Mouse (Mus musculus): ENCODE measurements at regions not wholly inside any gene's neighbourhood (a gene's known extent, or its start where the extent isn't known, plus 50 kb on each side); places are given as distances from the start of the nearest gene placed in this dataset.

DNA sequence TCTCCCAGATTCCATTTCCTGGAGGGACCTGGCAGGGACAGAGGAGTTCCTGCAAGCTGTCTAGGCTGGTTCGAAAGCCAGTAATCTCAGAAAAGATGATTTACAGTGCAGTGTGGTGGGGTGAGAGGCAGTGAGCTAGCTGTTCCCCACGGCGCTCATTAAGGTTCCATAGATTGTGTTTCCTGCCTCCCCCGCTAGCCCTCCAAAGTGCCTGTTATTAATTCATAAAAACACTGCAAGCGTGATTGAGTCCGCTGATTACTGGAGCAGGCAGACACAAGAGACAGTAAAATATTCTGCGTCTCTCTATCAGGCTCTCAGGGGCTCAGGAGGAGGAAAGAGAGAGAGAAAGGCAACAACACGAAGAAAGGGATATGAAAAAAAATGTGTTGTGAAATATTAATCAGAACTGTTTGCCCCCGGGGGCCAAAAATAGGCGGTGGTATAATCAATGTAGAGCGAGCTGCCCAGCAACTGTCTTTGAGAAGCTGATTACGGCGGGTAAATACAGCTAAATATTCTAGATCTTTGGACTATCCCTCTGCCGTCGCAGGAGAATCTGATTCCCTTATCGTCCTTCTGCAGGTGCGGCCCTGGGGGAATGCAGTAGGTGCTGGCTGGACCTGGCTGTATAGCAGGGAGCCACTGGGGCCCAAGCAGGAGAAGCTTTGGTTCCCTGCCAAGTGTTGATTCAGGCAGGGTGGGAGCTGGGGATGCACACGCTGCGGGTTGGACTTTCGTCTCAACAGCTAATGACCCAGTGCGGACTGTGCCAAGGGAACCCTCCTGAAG is 211.3 kb downstream of the Tle3 start:
- intact Hi-C loops (cut with DNase I): no loop called here

GRCm38 (mm10) chr9:61581046-61581445 is 208.9 kb downstream of the Tle3 start:
- intact Hi-C loops (cut with DNase I): no loop called here

- intact Hi-C loops (cut with DNase I): no loop called here
Observed at GRCm38 (mm10) chr9:61578255-61578654, 206.1 kb downstream of the Tle3 start.

- intact Hi-C loops (cut with DNase I): no loop called here
Observed at GRCm38 (mm10) chr9:61573634-61574359, 201.6 kb downstream of the Tle3 start.

- intact Hi-C loops (cut with DNase I): no loop called here
Observed at GRCm38 (mm10) chr9:61563017-61563416, 190.9 kb downstream of the Tle3 start.

- intact Hi-C loops (cut with DNase I): no loop called here
Observed at GRCm38 (mm10) chr9:61561551-61561950, 189.4 kb downstream of the Tle3 start.

- intact Hi-C loops (cut with DNase I): no loop called here
Observed at GRCm38 (mm10) chr9:61558621-61559020, 186.5 kb downstream of the Tle3 start.

DNA sequence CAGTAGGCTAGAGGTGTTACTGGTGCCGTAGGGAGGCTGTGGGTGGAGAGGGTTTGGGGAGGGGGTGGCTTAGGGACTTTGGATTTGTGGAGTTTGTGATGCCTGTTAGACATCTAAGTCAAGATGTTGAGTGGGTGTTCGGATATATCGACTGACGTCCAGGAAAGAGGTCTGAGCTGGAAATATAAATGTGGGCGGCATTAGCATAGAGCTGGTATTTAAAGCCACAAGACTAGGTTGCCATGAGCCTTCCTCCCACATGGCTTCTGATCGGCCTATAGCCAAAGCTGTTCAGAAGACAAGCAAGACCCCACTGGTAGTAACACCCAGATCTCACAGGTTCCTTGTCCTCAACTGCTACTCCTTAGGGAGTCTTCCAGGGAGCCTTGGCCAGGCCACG is 184.9 kb downstream of the Tle3 start:
- intact Hi-C loops (cut with DNase I): no loop called here

DNA sequence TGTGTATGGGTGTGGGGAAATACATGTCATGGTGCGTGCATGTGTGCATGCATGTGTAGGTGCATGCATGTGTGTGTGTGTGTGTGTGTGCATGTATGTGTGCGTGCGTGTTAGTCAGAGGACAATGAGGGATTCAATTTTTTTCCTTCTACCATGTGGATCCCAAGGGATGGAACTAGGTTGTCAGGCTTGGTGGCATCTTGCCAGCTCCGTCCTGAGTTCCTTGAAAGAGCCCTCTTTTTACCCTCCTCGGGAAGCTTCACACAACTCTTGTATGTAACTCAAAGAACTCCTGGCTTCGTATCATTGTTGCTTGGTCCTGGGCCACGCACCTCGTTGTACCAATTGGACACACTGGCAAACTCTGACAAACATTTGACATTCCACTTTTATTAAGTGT is 183.0 kb downstream of the Tle3 start:
- intact Hi-C loops (cut with DNase I): no loop called here

GRCm38 (mm10) chr9:61554611-61555010 is 182.4 kb downstream of the Tle3 start:
- intact Hi-C loops (cut with DNase I): no loop called here

GRCm38 (mm10) chr9:61553626-61554025 is 181.5 kb downstream of the Tle3 start:
- intact Hi-C loops (cut with DNase I): no loop called here

DNA sequence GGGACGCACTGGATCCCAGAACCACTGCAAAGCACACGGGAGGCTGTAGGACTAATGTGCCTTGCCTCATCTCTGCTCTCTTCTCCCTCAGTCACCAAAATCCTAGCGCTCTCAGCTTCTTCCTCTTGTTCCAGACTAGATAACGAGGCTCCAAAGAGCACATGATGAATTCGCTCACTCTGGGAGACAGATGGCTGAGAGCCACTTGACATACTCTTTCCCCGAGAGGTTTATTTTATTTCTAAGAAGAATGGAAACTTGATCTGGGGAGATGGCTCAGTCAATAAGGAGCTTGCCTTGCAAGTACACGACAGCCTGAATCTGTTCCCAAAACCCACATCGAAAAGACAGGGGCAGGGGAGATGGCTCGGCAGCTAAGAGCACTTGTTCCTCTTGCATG is 179.2 kb downstream of the Tle3 start:
- intact Hi-C loops (cut with DNase I): no loop called here

- intact Hi-C loops (cut with DNase I): no loop called here
Observed at GRCm38 (mm10) chr9:61550326-61550725, 178.2 kb downstream of the Tle3 start.

GRCm38 (mm10) chr9:61549692-61550241 is 177.6 kb downstream of the Tle3 start:
- intact Hi-C loops (cut with DNase I): no loop called here

DNA sequence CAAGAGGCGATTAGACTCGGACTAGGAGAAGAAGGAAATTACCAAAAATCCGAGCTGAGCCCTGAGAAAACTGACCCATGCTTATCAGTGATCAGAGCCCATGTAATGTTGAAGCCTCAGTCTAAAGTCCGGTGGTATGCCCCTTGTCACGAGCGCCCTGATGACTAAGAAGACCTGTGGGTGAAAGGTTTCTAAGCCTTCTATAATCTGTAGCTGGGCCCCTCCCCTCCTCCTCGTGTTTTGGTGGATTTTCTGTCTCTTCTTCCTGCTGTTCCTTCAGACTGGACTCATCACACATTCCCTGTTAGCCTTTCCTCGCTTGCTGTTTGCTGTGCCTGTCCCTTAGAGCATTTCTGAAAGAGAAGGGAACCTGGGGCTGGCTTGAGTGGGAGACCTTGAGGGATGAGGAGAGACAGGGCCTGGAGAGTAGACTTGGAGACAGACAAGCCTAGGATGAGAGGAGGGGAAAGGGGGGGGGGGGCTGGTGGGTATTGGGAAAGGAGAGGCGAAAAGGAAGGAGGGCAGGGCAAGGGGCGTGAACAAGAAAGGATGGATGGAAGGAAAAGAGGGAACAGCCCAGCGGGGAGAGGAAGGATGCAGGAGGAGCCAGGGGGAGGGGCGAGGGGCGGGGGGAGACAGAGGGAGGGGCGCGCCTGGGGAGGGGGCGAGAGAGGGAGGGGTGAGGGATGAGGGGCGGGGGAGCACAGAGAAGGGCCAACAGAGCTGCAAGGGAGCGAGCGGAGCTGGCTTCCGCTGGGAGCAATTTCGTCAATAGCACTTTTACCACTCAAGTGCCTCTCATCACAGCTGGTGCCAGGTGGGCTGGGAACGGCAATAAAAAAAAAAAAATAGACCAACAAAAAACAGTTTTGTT is 165.4 kb downstream of the Tle3 start:
- intact Hi-C loops (cut with DNase I): no loop called here

- intact Hi-C loops (cut with DNase I): no loop called here
Observed at GRCm38 (mm10) chr9:61533237-61533636, 161.1 kb downstream of the Tle3 start.

DNA sequence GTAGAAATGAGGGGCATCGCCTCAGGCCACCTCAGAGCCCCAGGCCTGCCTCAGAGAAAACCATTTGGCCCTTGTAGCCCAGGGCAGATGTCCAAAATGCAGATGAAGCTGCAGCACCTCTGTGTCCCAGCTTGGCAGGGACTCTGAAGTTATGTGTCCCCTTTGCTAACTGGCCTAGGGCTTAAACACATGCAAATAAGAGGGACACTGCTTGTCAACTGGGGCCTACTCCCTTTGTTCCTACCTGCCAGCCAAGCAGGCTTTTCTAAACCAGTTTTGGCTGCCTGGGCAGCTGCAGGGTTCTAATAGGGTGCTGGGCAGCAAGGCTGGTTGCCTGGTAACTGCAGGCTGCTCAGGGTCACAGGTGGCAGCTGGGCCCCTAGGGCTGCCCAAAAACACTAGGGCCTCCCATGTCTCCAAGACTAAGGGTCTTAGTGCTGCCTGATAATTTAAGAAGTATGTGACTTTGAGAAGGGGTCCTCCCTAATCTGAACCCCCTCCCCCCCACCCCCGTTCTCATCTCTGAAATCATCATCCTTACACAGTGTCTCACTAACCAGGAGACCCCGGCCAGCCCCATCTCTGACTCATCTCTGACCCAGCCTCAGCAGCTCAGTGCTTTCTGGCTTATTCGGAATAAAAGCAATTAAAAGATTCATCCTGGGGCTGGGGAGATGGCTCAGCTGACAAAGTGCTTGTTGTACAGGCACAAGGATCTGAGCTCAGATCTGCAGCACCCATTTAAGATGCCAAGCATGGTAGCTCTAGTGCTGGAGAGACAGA is 158.3 kb downstream of the Tle3 start:
- intact Hi-C loops (cut with DNase I): no loop called here

- intact Hi-C loops (cut with DNase I): no loop called here
Observed at GRCm38 (mm10) chr9:61528286-61528865, 156.2 kb downstream of the Tle3 start.

GRCm38 (mm10) chr9:61527491-61528056 is 155.4 kb downstream of the Tle3 start:
- intact Hi-C loops (cut with DNase I): no loop called here

- intact Hi-C loops (cut with DNase I): no loop called here
Observed at GRCm38 (mm10) chr9:61520136-61520535, 148.0 kb downstream of the Tle3 start.
